Comparison of ENCODE assay signal across 8 mouse cellular contexts in the genomic region with DNA sequence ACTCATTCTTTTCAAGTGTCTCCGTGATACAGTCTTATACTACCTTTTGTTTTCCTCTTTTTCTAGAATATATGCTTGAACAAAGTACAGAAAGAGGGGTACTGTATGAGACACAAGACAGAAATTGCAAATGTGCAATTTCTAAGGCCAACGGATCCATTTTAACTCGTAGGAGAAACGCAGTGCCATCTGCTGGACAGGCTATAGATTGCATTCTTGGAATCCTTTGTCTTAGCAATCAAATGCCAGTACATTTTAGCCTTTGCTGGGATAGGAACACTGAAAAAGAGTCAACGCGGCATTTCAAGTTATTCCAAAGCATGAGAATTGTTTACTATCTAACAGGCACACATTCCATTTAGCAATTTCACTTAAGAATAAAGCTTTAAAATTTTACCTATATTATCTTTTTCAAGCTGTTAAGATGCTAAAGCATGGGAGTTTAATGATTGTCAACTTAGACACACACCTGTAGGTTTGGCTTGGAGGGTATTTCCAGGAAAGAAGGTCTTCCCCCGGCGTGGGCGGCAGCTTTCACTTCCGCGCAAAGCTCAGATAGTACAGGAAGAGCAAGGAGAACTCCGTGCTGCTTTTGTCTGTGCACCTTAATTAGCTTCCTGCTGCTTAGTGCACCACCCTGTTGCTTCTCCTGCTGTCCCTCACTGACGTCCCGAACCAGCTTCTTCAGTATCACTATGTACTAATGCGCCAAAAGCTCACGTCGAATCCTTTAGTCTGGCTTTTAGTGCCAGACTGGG. TPM values are rescaled to one million over a fixed set of nuclear protein-coding genes. Genes with fewer than 3 reads are reported as not detected.
DNase-seq lines count a peak whose midpoint lies in the region; ATAC-seq lines count a peak whose summit lies in the region.

No protein-coding gene starts in this region.

- H3K4me2 ChIP-seq in intestine, embryonic 16.5 days (ENCODE audit: low read depth, low read length), result peak overlapping the region; percentile 72
- peak overlapping the region; percentile 40 for H3K4me2 ChIP-seq in limb, embryonic 11.5 days (ENCODE audit: low read depth, severe bottlenecking)
- H3K4me2 ChIP-seq in midbrain, embryonic 12.5 days (replicated peaks), result peak overlapping the region; percentile 69

- H3K4me1 ChIP-seq in intestine, embryonic 16.5 days (ENCODE audit: control insufficient read depth, insufficient read depth, low read length), result no peaks in the 10 kb centered on the region
- no peaks in the 10 kb centered on the region for H3K4me1 ChIP-seq in limb, embryonic 11.5 days (ENCODE audit: control insufficient read depth, insufficient read depth, low read length)
- 0 out of 2 replicates have a peak, but pooled peaks cover 5% of the 10 kb centered on the region for H3K4me1 ChIP-seq in midbrain, embryonic 12.5 days

- ATAC-seq in common myeloid progenitor, adult 5-6 weeks (replicated peaks; ENCODE audit: low read depth, poor library complexity, severe bottlenecking), result peak; percentile 88
- ATAC-seq in granulocyte monocyte progenitor cell, adult 5-6 weeks (replicated peaks; ENCODE audit: poor library complexity, severe bottlenecking), result peak; percentile 86
- ATAC-seq in intestine, embryonic 16.5 days, result peak; percentile 87
- ATAC-seq in limb, embryonic 11.5 days (ENCODE audit: insufficient number of reproducible peaks, low FRiP score, low TSS enrichment, low read depth), result peak; percentile 54; the same call in 1 of the 2 replicates
- ATAC-seq in midbrain, embryonic 12.5 days (ENCODE audit: low FRiP score, low read depth), result peak; percentile 79

- H3K36me3 ChIP-seq in intestine, embryonic 16.5 days (ENCODE audit: control insufficient read depth, insufficient read depth, low read length), result no peaks in the 10 kb centered on the region
- H3K36me3 ChIP-seq in limb, embryonic 11.5 days (ENCODE audit: control insufficient read depth, insufficient read depth, low read length), result no peaks in the 10 kb centered on the region
- H3K36me3 ChIP-seq in midbrain, embryonic 12.5 days, result no peaks in the 10 kb centered on the region

- peak overlapping the region; percentile 71 for H3K9ac ChIP-seq in intestine, embryonic 16.5 days (ENCODE audit: low read depth, low read length)
- H3K9ac ChIP-seq in limb, embryonic 11.5 days (ENCODE audit: low read length), result peak overlapping the region; percentile 53
- peak overlapping the region; percentile 53 for H3K9ac ChIP-seq in midbrain, embryonic 12.5 days (replicated peaks)

- H3K27me3 ChIP-seq in intestine, embryonic 16.5 days (replicated peaks; ENCODE audit: control insufficient read depth, insufficient read depth, low read length), result no peaks in the 10 kb centered on the region
- H3K27me3 ChIP-seq in limb, embryonic 11.5 days (ENCODE audit: control insufficient read depth, insufficient read depth, low read length), result no peaks in the 10 kb centered on the region
- H3K27me3 ChIP-seq in midbrain, embryonic 12.5 days, result no peaks in the 10 kb centered on the region

- no peaks in the 10 kb centered on the region for H3K9me3 ChIP-seq in intestine, embryonic 16.5 days (ENCODE audit: control insufficient read depth, low read length)
- no peaks in the 10 kb centered on the region for H3K9me3 ChIP-seq in limb, embryonic 11.5 days (ENCODE audit: control insufficient read depth, low read length)
- H3K9me3 ChIP-seq in midbrain, embryonic 12.5 days, result no peaks in the 10 kb centered on the region

- no peak overlapping the region for H3K27ac ChIP-seq in intestine, embryonic 16.5 days (ENCODE audit: low read length)
- no peak overlapping the region for H3K27ac ChIP-seq in limb, embryonic 11.5 days (replicated peaks; ENCODE audit: low read depth, low read length)
- H3K27ac ChIP-seq in midbrain, embryonic 12.5 days (replicated peaks), result no peak overlapping the region

- peak overlapping the region; percentile 54 for H3K4me3 ChIP-seq in intestine, embryonic 16.5 days (ENCODE audit: low read length)
- peak overlapping the region; percentile 22 for H3K4me3 ChIP-seq in limb, embryonic 11.5 days (ENCODE audit: low read depth, low read length)
- peak overlapping the region; percentile 45 for H3K4me3 ChIP-seq in midbrain, embryonic 12.5 days

- WGBS in intestine, embryonic 16.5 days, result under 1% methylated on average over 17 of the region's 17 CpGs
- WGBS in limb, embryonic 11.5 days, result 2% methylated on average over 17 of the region's 17 CpGs
- WGBS in midbrain, embryonic 12.5 days, result 3% methylated on average over 17 of the region's 17 CpGs

- DNase-seq in urinary bladder, postnatal 14 days (ENCODE audit: low spot score), result peak; percentile 68
- DNase-seq in urinary bladder, adult 2 months (ENCODE audit: low spot score), result no peak
- peak; percentile 80 for DNase-seq in limb, embryonic 11.5 days (ENCODE audit: low spot score)
- DNase-seq in right cerebral cortex, postnatal 4 days, result peak; percentile 74

RNA-seq across cellular contexts. Expression of a gene that starts 19.8 kb away (rescaled TPM):
- polyA plus RNA-seq in urinary bladder, adult 2 months (2012; rRNA removed), result 0.01 and 0.03 TPM in 2 replicates
- total RNA-seq in common myeloid progenitor, adult 5-6 weeks (2017), result 0.82 and 1.1 TPM in 2 replicates
- 0.15 and 0.19 TPM in 2 replicates for total RNA-seq in granulocyte monocyte progenitor cell, adult 5-6 weeks (2014; fragmentation: Nextera tagmentation)
- total RNA-seq in granulocyte monocyte progenitor cell, adult 5-6 weeks (2017), result 0.05 and 0.30 TPM in 2 replicates
- 0.06 TPM in 1 of 2 replicates, not detected in the other for polyA plus RNA-seq in intestine, embryonic 16.5 days (2015; fragmentation: Nextera tagmentation; extraction: Ambion mirVana)
- polyA plus RNA-seq in limb, embryonic 11.5 days (2014; fragmentation: Nextera tagmentation; extraction: Ambion mirVana), result 0.14 and 0.20 TPM in 2 replicates
- 0.14 and 0.24 TPM in 2 replicates for polyA plus RNA-seq in midbrain, embryonic 12.5 days (2016; fragmentation: Nextera tagmentation; extraction: Ambion mirVana)

RNA-seq across cellular contexts. Expression of a gene that starts 22.1 kb away (rescaled TPM):
- not detected in 2 replicates for polyA plus RNA-seq in urinary bladder, adult 2 months (2012; rRNA removed)
- total RNA-seq in common myeloid progenitor, adult 5-6 weeks (2017), result 0.32 TPM in 1 of 2 replicates, not detected in the other
- 0.94 TPM in 1 of 2 replicates, not detected in the other for total RNA-seq in granulocyte monocyte progenitor cell, adult 5-6 weeks (2014; fragmentation: Nextera tagmentation)
- not detected in 2 replicates for total RNA-seq in granulocyte monocyte progenitor cell, adult 5-6 weeks (2017)
- polyA plus RNA-seq in intestine, embryonic 16.5 days (2015; fragmentation: Nextera tagmentation; extraction: Ambion mirVana), result 0.33 and 0.49 TPM in 2 replicates
- 0.81 and 1.0 TPM in 2 replicates for polyA plus RNA-seq in limb, embryonic 11.5 days (2014; fragmentation: Nextera tagmentation; extraction: Ambion mirVana)
- 0.88 and 1.0 TPM in 2 replicates for polyA plus RNA-seq in midbrain, embryonic 12.5 days (2016; fragmentation: Nextera tagmentation; extraction: Ambion mirVana)
